Mouse (Mus musculus): ENCODE data around the gene Gpr12.
"Not testable (repeated sequence)": the region's sequence is repeated elsewhere in the genome, so short reads cannot be mapped to it uniquely, and the experiment has no call there.

The Gpr12 gene

DNA sequence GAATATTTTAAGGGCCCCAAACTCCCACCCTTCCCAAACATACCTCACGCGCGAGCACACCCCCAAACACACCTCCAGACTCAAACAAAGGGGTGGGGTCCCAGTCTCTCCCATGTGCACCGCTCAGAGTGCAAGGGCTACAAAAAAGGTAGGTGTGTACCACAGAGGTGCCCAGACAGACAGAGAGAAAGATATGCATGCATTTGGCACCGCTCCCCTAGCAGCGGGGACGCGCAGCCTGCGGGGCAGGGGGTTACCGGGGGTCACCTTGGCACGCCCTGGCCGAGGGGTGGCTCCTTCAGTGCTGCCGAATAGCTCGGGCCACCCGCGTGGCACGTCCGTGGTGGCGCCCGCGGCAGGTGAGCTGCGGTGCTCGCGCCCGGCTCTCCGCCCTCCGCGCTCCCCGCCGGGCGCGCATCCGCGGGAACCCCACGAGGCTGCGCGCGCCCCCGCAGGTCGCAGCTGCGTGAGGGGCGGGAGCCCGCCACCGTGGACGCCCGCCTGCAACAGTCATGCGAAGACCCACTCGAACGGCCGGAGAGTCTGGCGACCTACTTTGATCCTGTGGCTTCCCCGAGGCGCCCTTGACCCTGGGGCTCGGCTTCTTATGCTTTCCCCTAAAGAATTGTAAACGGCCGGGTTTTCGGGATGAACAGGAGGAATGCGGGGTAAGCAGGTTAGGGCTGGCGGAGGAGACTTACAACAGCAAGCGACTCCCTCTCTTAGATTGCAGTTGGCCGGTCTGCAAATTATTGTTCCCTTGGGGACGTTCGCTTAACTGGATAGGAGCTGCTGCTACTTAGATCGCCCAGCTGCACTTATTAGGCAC is at the start of gene Gpr12:
Gpr12 (minus strand) TSS at position 762 of the 829 bp plus-strand sequence.
- no peak for DNase-seq (ENCODE audit: low spot score)

DNA sequence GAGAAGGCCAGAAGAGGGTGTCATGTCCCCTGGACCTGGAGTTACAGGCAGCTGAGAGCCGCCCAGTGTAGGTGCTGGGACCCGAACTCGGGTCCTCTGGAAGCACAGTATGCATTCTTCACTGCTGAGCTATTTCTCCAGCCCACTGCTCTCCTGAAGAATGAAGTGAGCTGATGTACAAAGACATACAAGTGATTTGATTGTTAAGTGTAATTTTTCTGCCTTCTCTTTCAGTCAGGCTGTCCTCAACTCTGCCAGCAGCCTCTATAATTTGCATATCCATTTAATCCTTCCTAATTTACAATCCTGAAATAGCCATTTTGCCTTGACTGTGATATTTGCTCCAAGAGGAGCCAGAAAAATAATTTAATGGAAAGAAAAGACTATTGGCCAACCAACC is 46.6 kb upstream of the Gpr12 start:
- DNase-seq (ENCODE audit: low spot score), result no peak

DNA sequence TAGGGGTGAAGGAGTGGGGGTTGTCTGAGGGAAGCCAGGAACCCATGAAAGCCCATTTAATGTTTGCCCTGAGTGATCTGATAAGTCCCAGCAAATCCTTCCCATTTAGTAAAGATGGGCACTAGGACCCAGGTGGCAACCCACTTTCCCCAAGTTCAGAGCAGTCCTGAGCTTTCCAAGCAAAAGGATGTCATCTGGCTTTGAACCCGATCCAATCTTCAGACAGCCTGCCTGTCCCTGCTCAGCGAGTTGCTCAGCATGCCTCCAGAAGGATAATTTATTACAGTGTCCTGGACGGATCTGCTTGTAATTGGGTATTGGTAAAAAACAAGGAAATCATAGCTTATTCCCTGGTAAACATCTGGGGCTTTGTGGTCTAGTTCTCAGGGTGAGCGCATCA is 45.9 kb upstream of the Gpr12 start:
- DNase-seq (ENCODE audit: low spot score), result no peak

DNA sequence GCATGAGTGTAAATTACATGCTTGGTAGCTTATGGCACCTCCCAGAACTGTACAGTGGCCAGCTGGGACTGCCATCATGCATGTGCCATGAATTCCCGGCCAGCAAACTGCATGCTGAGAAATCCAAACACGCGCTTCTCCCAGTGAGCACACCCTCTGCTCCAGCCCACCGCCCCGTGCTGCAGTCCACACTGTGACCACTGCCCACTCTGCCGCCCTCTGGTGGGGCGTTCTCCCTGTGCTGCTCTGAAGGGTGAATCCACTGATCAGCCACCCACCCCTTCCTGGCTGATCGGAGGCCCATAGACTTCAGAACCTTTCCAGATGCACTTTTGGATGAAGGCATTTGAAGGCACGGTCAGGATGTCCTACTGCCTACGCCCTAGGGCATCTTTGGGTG is 44.6 kb upstream of the Gpr12 start:
- no peak for DNase-seq (ENCODE audit: low spot score)

DNA sequence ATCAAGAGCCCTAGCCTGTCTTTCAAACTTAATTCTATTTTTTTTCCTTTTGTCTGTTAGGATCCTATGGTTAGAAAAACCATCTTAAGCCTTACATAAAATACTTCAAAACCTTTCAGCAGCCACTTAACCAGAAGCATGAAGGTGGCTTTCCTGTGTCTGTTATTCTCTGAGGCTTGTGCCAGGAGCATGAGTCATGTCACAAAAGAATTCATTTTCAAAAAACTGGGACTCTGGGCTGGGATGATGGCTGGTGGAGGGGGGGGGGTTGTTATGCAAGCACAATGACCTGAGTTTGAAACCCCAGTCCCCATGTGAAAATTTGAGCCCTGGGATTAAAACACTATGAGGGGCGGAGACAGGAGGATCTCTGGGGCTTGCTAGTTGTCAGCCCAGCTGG is 43.8 kb upstream of the Gpr12 start:
- DNase-seq (ENCODE audit: low spot score), result no peak

DNA sequence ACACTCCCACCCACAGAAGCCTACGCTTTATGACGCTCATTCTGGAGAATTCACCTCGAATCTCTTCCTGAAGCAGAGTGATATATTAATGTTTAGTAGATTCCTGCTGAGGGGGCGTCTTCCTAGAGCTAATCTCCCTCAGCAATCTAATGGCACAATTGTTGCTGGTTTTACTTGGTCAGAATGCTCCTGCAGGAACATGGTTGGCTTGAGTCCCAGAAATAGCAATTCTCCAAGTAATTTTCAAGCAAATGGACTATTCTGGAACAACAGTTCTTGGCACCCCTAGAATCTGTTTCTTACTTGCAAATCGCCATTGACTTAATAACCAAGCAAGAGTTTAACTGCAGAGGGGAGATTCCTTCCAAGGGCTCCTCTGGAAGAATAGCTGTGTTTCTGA is 42.9 kb upstream of the Gpr12 start:
- DNase-seq (ENCODE audit: low spot score), result no peak

DNA sequence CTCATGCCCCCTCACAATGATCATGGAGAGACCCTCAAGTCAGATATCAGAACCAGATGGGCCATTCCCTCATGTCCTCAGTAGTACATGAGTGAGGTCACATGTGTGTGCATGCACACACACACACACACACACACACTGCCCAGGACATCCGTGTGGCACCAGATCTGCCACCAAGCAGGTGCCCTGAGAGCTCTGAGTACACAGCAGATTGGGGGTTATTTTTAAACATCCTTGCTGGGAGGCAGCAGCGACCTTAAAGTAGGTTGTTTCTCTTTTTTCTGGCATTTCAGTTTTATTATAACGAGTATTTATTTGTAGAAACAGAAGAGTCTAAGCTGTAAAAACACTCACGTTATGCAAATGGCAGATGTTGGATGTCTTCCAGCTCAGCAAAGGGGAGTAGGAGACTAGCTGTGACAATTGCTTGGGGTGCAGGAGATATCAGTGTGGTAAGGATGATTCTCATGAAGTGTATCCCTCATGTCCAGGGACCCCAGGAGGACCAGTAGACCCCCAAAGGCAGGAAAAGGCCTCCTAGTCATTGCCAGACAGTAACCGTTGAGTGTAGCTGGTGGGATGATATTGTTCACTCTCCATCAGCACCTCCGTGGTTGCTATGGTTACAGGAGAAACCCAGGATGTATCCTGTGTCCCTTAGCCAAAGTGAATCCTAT is 40.7 kb upstream of the Gpr12 start:
- DNase-seq (ENCODE audit: low spot score), result no peak

DNA sequence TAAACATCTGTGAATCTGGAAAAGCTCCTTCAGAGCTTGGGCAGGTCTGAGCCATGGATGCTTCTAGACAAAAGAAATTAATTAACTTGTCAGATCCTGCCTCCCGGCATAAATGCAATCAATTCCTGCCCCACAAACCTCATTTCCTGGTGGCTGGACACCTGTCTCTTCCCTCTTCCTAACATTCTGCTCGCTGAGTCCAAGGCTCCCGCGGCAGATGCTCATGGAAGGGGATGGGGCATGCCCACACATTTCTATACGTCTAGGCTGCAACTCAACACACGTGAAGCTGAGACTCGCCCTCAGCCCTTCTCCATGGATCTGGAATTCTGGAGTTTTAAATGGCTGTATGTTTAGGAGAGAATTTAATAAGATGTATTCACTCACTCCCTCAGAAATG is 26.8 kb upstream of the Gpr12 start:
- DNase-seq (ENCODE audit: low spot score), result no peak

DNA sequence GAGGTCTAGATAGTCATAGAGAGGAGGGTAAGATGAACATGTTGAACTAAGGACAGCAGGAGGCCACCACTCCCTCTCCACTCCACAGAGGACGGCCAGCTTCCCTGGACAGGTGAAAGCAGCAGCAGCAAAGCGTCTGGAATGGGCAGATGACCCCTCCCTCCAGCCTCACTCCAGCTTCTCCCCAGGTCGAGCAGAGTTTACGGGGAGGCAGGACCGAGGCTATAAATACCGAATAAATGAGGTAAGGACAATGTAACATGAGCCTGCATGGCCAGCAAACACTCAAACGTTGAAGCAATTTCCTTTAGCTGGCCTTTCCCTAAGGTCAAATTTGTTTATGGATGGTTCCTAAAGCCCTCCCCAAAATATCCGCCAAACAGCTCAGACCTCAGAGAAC is 26.0 kb upstream of the Gpr12 start:
- DNase-seq (ENCODE audit: low spot score), result no peak

DNA sequence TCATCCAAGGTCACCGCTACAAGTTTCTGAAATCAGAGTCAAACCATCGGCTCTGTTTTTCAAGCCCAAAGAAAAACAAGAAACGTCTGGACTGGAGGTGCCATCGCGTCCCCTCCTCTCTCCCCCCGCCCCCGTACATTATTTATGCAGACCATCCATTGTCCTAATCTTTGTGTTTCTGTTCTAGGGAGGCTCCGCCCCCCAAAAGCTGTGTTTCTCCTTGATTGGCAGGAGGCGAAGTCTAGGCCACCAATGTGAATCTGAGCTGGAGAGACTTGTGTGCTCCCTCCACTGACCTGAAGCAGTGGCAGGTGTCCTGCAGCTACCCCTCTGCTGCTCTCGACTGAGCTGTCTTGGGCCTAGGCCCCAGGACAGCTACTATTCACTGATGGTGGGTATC is 24.6 kb upstream of the Gpr12 start:
- no peak for DNase-seq (ENCODE audit: low spot score)

DNA sequence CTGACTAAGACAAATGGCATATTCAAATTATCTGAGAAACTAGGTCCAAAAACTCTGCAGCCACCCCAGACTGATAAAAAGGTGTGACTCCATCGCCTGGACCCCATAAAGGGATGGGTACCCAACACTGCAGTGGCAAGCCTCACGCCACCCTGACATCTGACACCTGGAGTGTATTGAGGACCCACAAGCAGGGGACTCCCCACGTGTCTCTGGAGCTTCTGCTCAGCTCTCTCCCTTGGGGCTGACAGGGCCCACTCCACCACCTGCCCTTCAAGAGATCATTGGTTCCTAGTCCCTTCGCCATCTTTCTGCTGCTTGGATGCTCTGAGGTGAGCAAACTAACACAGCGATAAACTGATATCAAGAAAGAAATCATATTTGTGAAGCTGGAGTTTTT is 22.8 kb upstream of the Gpr12 start:
- DNase-seq (ENCODE audit: low spot score), result no peak

DNA sequence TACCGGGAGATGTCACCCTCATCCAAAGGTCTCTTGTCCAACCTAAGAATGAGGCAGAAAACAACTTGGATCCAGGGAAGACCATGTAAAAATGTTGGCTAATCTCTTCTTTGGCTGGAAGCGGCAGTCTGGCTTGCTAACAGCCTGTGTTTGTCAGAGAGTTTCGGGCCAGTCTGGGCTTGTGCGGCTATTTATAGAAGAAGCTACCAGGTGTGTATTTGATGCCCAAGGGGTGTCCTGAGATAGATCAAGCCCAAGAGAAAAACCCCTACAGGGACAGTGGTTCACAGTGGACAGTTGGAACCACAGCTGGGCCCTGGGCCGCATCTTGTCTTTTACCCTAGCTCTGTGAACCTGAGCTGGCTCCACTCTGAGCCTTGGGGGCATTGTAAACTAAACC is 21.9 kb upstream of the Gpr12 start:
- DNase-seq (ENCODE audit: low spot score), result no peak

DNA sequence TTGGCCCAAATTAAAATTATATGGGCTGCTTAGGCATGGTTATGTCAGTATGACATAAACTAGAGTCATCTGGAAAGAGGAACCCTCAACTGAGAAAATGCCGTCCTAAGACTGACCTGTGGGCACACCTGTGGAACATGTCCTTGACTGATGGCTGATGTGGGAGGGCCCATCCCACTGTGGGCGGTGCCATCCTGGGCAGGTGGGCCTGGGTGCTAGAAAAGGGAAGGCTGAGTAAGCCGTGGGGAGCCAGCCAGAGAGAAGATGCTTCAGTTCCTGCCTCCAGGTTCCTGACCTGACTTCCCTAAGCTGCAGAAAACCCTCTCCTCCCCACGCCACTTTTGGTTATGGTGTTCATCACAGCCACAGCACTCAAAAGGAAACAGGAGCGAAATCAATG is 21.2 kb upstream of the Gpr12 start:
- no peak for DNase-seq (ENCODE audit: low spot score)

DNA sequence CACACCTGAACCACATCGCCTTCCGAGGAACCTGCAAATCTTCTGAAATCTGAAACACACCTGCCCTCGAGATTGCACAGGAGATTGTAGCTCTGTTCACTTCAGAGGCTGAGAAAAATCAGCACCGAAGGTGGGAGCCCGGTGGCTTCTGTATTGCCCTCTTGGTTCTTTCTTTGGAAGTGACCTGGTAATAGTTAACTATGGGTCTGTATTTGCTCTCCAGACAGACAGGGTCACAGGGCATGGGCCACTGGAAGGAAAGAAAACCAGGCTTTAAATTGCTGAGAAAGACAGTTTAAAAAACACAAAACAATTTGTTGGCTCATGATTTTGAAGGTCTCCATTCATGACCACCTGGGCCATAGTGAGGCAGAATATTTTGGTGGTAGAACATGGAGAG is 14.9 kb upstream of the Gpr12 start:
- no peak for DNase-seq (ENCODE audit: low spot score)

DNA sequence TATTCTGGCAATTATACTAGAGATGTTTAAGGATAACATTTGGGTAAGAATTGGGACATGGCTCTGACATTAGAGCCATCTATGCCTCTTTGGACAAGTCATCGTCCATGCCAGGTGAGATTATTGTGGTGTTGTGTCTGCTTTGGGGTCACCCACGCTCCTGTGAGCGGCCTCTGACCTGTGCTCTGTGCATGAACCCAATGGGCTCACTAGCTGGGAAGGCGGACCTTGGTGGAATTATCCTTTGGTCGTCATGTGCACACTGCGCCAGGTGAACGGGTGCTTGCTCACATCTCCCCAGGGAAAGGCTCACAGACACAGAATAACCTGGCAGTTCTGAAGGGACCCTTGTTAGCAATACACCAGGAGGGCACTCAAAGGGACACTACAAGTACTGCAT is 14.2 kb upstream of the Gpr12 start:
- DNase-seq (ENCODE audit: low spot score), result not testable (repeated sequence)

DNA sequence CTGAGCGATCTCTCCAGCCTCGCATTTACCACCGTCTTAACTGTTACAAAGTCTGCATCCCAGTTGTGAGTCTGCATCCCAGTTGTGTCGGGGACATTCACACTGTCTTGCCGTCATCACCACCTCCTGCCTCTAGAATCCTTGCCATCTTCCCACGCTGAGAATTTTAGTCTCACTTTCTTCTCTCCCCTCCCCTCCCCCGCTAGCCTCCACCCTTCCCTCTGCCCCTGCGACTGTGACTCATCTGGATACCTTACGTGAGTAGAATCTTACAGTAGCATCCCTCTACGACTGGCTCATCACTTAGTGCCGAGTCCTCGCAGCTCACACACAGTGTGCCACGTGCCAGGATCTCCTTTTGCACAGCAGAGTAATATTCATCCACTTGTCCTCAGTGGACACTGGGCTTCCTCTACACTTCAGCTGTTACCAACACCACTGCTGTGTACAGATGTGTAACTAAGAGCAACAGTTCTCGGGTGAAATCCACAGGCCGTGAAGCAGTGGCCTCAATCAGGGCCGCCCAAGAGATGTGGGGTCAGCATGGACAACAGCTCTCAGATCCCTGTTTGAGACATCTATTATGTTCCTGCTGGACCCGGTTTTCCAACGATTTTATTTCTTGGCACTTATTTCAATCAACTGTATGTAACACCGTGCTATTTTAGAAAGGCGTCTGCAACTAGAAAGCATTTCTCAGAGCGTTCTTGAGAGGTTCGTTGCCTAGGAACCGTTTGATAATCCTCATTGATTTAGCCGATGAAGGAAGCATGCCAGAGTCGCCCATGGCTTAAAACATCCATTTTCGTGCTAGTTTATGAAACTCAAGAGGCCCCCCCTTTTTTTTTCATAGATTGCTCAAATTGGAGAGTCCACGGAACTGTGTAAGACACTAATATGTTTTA is 13.4 kb upstream of the Gpr12 start:
- DNase-seq (ENCODE audit: low spot score), result no peak

DNA sequence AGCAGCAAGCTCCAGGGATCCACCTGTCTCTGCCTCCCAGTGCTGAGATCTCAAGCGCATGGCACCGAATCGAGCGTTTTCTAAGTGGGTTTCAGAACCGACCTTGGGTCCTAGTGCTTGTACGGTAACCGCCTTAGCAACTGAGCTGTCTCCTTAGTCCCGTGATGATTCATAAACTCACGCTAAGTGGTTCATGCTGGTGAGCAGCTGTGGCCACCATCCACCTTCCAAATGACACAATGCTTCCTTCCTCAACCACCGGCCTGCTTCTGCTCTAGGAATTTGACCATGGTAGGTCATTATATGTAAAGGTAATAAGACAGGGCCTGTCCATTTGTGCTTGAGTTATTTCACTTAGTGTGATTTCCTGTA is 12.4 kb upstream of the Gpr12 start:
- DNase-seq (ENCODE audit: low spot score), result no peak

DNA sequence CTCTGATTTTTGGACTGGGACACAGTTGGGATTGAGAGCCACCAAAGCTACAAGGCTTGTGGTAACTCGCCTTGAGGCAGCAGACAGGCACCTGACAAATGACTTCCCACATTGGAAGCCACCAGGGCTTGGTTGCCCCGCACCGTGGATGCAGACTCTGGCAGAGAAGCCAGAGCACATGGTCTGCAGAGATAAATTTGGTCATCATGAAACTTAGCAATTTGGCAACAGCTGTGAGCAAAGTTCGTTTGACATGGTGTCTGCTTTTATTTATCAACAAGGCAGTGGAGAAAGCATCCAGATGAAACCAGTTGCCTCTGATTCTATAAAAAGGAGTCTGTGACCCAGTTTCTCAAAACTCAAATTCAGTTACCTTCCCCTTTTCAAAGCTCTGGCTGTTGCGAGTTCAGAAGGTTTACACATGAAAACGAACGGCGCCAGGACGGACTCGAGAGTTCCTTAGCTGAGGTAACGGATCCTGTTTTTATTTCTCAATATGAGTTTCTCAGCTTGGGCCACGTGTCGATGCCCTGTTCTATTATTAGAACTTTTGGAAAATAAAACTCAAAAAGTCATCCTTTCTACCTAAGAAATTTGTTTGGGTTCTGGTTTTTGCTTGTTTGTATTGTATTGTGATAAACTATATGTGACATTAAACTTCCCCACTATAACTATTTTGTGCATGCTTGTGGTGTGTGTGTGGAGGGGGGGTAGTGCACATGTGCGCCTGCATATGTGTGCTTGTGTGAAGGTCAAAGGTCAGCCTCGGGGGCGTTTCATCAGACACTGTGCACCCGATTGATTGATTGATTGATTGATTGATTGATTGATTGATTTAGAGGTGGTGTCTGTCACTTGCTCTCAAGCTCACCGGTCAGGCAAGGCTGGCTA is 11.8 kb upstream of the Gpr12 start:
- no peak for DNase-seq (ENCODE audit: low spot score)

DNA sequence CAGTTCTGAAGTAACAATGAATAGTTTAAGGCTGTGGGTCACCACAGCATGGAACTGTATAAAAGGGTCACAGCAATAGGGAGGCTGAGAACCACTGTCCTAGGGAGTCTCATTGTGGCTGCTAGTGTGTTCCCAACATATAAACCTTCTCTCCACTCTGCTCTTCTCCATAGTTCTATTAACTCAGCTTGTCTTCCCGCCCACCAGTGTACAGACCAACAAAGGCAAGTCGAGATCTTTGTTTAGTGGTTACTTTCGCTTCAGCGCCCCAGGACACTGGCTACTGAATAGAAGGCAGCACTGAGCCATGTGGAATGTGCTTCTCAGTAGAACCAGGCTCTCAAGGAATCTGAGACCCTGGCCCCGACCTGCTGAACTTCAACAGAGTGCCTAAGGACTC is 7.5 kb upstream of the Gpr12 start:
- DNase-seq (ENCODE audit: low spot score), result no peak

DNA sequence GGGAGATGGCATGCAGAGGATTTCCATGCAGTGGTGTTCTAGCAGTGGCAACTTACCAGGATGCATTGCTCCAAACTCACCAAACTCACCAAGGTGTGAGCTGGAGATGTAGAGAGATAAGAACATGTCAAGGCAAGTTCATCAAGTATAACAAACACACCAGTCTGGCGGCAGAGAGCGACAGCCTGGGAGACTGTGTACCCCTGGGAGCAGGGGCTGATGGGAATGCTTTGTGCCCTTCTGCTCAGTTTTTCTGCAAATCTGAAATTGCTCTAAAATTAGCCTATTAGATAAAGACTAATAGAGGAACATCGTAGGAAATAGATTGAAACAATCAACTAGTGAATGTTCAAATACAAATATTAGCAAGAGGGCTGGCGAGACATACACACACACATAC is 6.6 kb upstream of the Gpr12 start:
- no peak for DNase-seq (ENCODE audit: low spot score)

DNA sequence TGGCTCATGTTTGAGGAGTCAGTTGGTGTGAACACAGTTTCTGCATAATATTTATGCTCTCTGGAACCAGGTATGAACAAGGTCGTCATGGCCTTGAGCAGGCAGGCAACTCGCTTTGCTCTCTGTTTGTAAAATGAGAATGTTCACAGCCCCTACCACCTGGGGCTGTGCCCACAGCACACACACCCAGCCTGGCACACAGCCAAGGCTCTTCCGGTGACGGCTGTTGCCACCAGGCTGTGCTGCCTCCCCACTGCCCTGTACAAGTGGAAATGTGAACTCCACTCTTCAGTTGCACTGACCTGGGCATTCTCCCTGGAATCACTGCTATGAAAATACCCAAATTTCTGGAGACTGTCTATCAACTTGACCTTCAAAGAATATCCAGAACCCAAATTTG is 5.9 kb upstream of the Gpr12 start:
- no peak for DNase-seq (ENCODE audit: low spot score)

Data from ovary, adult 18-20 months (tissue).